Mouse (Mus musculus) urinary bladder, postnatal 14 days (tissue): ENCODE data around the gene Gm8369.
"Not testable (repeated sequence)": the region's sequence is repeated elsewhere in the genome, so short reads cannot be mapped to it uniquely, and the experiment has no call there.

ENCODE experiments used
- DNase-seq: peaks from one replicate; pipeline ENCODE4 v3.0.0; 2021; ENCODE audit warnings: low spot score

Gm8369 gene

DNA sequence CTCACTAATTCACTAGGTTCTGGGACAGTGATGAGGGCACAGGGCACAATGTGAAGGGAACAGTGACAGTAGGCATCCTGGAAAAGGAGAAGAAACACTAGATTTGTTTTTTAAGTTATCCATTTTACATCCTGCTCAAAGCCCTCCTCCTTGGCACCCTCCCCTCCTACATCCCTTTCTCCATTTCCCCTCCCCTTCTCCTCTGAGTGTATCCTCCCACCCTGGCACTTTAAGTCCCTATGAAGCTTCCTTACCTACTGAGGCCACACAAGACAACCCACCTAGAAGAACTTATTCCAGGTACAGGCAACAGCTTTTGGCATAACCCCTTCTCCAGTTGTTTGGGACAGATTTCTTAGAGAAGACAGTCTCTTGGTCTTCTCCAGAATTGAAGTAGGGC is 30.5 kb downstream of the Gm8369 start, which contains the start of gene Ms4a6b:
TSS of gene Ms4a6b (plus strand) at position 267 of the 400 bp plus-strand sequence.
- DNase-seq: no peak

DNA sequence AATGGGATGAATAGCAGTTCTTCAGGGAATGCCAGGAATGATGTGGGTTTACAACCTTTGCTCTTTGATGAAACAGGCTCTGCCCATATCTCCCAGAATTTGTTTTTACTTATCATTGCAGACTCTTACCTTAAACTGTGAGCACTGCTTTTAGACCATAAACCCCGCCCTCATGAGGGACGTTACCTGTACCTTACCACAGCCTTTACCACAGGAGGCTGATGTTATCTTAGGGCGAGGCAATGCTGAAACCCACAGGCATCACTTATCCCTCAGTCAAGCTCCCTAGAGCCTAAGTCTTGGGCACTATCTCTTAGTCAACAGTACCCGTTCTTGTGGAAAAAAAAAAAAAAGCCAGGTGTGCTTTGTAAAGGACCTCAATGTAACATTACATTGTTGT is 31.1 kb downstream of the Gm8369 start:
- no peak for DNase-seq

- not testable (repeated sequence) for DNase-seq
Measured at GRCm38 (mm10) chr19:11517373-11517772, 31.6 kb downstream of the Gm8369 start.

- DNase-seq: not testable (repeated sequence)
Measured at GRCm38 (mm10) chr19:11518356-11518755, 32.6 kb downstream of the Gm8369 start.

GRCm38 (mm10) chr19:11520146-11520545 is 34.4 kb downstream of the Gm8369 start:
- no peak for DNase-seq

GRCm38 (mm10) chr19:11533421-11533820 is 47.7 kb downstream of the Gm8369 start:
- DNase-seq: no peak

DNA sequence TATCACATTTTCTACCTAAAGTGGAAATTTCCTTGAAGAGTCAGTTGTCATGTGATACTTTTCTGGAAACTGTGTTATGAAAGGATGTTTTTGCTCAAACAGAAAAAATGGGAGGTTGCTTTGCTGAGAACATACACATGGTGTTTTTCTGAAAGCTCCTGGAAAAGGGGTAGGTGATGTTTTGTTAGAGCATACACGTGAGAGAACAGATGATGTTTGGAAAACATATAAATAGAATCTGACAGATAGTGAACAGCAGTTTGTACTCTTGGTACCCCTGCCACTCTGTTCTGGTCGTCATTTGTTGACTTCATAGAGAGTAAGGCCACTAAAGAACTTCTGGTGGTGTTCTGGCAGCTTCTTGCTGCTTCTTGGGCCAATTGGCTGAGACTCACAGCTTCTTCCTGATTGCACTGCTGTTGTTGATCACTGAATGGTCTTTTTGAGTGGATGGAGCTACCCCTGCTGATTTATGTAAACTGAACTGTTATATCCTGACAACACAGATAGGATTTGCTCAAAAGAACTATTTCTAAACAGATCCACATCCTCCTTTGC is 48.2 kb downstream of the Gm8369 start:
- peak; percentile 34 for DNase-seq

- DNase-seq: peak; percentile 58
Measured at GRCm38 (mm10) chr19:11536593-11536992, 50.9 kb downstream of the Gm8369 start, which contains the start of gene Ms4a4d. TSS of gene Ms4a4d (plus strand) at chr19:11536801.

DNA sequence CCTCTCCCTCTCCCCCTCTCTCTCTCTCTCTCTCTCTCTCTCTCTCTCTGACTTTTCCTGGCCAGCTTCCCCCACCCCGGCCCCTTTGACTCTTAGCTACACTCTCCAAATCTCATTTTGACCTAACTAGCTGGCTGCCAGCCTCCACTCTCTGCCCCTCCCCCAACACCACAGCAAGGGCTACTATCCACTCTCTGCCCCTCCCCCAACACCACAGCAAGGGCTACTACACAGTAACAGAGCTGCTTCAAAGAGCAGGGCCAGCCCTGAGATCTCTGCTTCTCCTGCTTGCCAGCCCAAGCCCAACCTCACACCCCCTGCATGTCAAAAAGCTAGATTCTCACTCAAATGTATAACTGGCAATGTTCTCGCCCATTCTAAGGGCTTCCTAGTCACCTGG is 51.6 kb downstream of the Gm8369 start:
- DNase-seq: no peak

DNA sequence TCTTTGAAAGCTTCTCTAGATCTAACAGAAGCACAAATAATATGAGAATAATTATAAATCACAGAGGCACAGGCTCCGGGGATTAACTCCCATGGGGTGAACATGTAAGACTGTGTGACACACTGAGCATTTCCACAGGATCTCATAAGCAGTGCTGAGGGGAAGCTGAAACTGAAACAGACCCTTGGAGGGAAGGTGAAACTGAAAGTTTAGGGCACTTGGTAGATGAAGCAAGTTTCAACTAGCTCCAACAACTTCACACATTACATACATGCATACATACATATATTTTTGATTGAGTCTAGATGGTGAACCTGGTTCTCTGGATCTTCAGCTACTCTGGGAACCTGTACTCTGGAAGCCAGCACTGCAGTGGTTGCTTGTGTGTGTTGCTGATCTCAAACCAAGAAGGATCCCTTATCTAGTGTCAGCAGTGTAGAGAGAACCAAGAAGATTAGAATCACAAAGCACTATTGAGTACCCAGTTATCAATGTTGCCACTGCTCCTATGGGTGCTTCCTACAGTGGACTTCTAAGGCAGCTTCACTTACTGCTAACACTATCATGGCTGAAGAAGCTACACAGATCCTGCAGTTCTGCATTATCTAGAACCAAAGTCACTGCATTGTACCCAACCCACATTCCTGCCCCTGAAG is 54.6 kb downstream of the Gm8369 start:
- DNase-seq: not testable (repeated sequence)

GRCm38 (mm10) chr19:11544383-11544782 is 58.6 kb downstream of the Gm8369 start:
- DNase-seq: not testable (repeated sequence)

DNA sequence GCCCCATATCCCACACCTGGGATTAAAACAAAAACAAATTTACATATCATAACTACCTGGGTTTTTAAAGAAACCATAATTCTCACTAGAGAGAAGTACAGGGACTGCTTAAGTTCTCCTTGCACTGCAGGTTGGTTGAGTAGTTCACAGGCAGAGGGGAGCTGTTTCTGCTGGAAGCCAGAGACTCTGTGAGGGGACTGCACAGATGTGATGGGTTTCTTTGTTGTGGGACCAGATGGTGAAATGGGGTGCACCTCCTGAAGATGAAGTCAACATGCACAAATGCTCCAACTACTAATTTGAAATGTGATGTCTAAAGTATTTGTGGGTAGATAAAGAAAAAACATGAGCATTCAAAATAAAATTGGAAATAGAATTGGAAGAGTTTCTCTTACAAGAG is 62.2 kb downstream of the Gm8369 start:
- DNase-seq: no peak

DNA sequence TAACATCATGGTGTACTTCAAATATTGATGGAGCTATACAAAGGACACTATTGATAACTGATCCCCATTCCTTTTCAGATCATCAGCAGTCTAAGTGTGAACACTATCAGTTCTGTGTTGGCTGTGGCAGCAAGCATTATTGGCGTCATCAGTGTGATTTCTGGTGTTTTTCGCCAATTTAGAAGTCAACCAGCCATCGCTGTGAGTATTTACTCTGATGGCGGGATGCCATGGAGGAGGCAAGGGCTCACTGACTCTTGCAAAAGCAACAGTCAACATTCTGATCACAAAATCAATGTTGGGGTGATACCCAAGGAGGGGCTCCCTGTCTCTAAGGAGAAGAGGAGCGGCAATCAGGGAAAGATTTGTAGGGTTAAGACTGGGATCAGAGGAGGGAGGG is 69.0 kb downstream of the Gm8369 start:
- no peak for DNase-seq

DNA sequence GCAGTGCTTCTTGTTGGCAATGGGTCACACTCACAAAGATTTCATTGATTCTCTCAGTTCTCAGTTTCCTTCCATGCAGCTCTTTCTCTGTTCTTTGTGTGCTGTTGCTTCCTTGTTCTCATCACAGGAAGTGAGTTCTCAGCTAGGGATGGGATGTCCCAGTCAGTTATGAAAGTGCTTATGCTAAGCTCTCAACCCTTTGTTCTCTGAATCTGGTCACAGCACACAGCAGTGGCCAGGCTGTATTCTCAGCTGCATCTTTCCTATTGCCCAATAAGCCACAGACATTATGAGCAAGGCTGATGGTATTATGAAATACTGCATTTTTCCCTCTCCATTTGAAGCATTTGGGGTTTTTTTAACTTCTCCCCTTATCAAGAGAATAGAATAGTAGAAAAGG is 73.8 kb downstream of the Gm8369 start:
- not testable (repeated sequence) for DNase-seq
